Mouse (Mus musculus) hindbrain, postnatal 0 days (tissue): ENCODE measurements at regions not wholly inside any gene's neighbourhood (a gene's known extent, or its start where the extent isn't known, plus 50 kb on each side); places are given as distances from the start of the nearest gene placed in this dataset.

ENCODE experiments used
- ATAC-seq: fragments of 200-750 bp; cut with Nextera tagmentation; 2 replicates; pipeline ENCODE4 v1.8.0; 2017; ENCODE audit warnings: mild to moderate bottlenecking, moderate TSS enrichment, moderate library complexity
- DNase-seq: peaks from one replicate; pipeline ENCODE4 v3.0.0-alpha.2; 2015; ENCODE audit warnings: low spot score
- H3K27ac ChIP-seq: fragments of 300-500 bp; sonication (generic); 2 replicates; pipeline ENCODE4 v1.5.1; 2014; ENCODE audit warnings: mild to moderate bottlenecking
- H3K27me3 ChIP-seq: fragments of 300-500 bp; sonication (generic); 2 replicates; pipeline ENCODE4 v1.6.1; 2014; ENCODE audit warnings: low read length, mixed read lengths; ENCODE audit not compliant: insufficient read depth
- H3K36me3 ChIP-seq: fragments of 300-500 bp; sonication (generic); 2 replicates; pipeline ENCODE4 v1.6.1; 2014; ENCODE audit warnings: low read length, mixed read lengths; ENCODE audit not compliant: insufficient read depth
- H3K4me1 ChIP-seq: fragments of 300-500 bp; sonication (generic); 2 replicates; pipeline ENCODE4 v1.6.1; 2014; ENCODE audit warnings: antibody characterized with exemption, low read length, mixed read lengths; ENCODE audit not compliant: insufficient read depth
- H3K4me2 ChIP-seq: fragments of 300-500 bp; sonication (generic); 2 replicates; pipeline ENCODE4 v1.6.1; 2014; ENCODE audit warnings: low read depth, mild to moderate bottlenecking, low read length, moderate library complexity, mixed read lengths
- H3K4me3 ChIP-seq: fragments of 300-500 bp; sonication (generic); 2 replicates; pipeline ENCODE4 v1.5.1; 2014; ENCODE audit warnings: low read length
- H3K9ac ChIP-seq: fragments of 300-500 bp; sonication (generic); replicated peaks from 2 replicates; pipeline ENCODE4 v1.6.1; 2014; ENCODE audit warnings: mild to moderate bottlenecking, low read length, moderate library complexity, mixed read lengths
- H3K9me3 ChIP-seq: fragments of 300-500 bp; sonication (generic); 2 replicates; pipeline ENCODE4 v1.6.1; 2016; ENCODE audit warnings: low read length, mixed read lengths
- CTCF ChIP-seq: IDR thresholded peaks from 2 replicates; pipeline ENCODE4 v1.5.1; 2016; ENCODE audit warnings: antibody characterized with exemption, control low read depth, low read depth
- WGBS: fragments of 180-500 bp; shearing (Covaris S2); extraction: QIAGEN DNeasy Blood & Tissue Kit; methylation state at CpG from one replicate; pipeline ENCODE4 v1.1.7; 2014; 5-methylcytosine and 5-hydroxymethylcytosine counted together

DNA sequence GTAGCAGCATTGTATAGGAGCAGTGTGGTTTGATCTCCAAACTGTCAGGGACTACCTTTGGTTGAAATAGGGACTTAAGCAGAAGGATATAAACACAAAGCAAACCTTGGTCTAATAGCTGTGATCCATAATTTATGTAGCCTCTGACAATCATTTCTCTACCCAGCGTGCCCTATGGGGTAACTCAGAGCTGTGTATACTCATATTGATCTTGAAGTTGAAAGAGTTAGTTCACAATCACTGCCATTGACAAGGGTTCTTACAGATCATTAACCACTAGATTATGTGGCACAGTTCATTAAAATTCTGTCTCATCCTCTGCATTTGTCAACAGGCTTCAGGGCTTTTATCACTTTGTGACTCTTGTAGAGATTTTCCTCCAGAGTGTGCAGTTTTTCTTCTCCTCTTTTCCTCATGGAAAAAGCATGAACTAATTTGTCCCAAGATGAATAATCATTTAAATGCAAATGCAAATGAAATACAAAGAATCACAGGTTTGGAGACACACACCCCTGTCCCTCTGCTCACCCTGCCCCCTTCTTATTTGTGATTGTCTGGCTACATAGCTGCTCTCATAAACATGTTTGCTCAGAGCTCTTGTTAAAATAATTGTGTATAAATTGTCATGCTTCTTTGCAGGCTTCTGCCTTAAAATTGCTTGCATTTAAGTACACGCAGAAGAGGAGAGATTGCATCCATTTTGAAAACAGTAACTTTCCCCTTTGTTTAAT lies 280.3 kb downstream of the Pdzph1 start:
- Histone ChIP-seq H3K27me3 (no peaks in the 10 kb centered on the region), H3K4me1 (no peaks in the 10 kb centered on the region), H3K4me2 (no peak overlapping the region), H3K9ac (no peak overlapping the region), H3K4me3 (no peak overlapping the region), H3K9me3 (no peaks in the 10 kb centered on the region), H3K36me3 (no peaks in the 10 kb centered on the region), H3K27ac (no peak overlapping the region)
- DNase-seq (no peak), ATAC-seq (no peak)
- TF ChIP-seq CTCF: no peak
- WGBS: 67% methylated on average over 2 of the region's 2 CpGs

DNA sequence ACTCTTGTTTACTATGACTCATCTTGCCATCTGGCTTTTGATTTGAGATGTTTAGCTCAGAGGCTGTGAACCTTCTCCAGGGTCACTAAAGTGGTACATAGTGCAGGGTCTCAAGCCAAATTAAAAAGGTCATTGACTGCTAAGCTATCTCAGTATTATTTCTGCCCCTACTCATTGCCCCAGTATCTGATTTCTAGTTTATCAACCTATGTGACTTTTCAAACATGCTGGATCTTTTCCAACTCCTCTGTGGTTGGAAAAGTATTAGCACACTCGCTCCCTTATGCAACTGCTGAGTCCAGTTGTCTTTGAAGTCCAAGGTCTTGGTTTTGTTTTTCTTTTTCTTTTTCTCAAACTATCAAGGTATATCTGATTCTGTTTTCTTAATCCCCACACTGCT lies 301.0 kb downstream of the Pdzph1 start:
- no peak overlapping the region for H3K4me2 ChIP-seq
- no peak overlapping the region for H3K27ac ChIP-seq
- H3K9ac ChIP-seq: no peak overlapping the region
- no peaks in the 10 kb centered on the region for H3K27me3 ChIP-seq
- H3K36me3 ChIP-seq: no peaks in the 10 kb centered on the region
- no peak for TF ChIP-seq CTCF
- 95% methylated on average over 1 of the region's 1 CpGs for WGBS
- no peaks in the 10 kb centered on the region for H3K9me3 ChIP-seq
- DNase-seq: no peak
- no peak overlapping the region for H3K4me3 ChIP-seq
- H3K4me1 ChIP-seq: no peaks in the 10 kb centered on the region
- no peak for ATAC-seq

DNA sequence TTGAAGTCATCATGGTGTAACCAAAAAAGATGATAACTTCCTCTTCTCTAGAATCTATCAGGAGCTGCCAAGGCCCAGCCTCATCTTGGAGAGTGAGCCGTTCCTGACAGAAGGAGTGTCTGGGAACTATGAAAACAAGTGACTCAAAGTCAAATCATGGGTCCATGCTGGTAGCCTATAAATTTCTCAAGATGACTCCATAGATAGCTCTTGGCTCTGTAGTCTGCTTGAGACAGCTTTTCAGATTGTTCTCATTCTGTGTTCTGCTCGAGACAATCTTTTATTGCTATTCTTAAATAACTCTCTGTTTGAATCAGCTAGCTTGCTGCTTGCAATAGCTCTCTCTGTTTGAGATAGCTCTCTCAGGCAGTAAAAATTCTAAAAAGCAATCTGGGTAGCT lies 318.9 kb downstream of the Pdzph1 start:
- no peaks in the 10 kb centered on the region for H3K36me3 ChIP-seq
- no peak overlapping the region for H3K27ac ChIP-seq
- no peak overlapping the region for H3K9ac ChIP-seq
- H3K27me3 ChIP-seq: no peaks in the 10 kb centered on the region
- H3K4me2 ChIP-seq: no peak overlapping the region
- WGBS: 63% methylated on average over 2 of the region's 2 CpGs
- no peak overlapping the region for H3K4me3 ChIP-seq
- ATAC-seq (no peak), DNase-seq (no peak)
- no peaks in the 10 kb centered on the region for H3K9me3 ChIP-seq
- no peak for TF ChIP-seq CTCF
- no peaks in the 10 kb centered on the region for H3K4me1 ChIP-seq

DNA sequence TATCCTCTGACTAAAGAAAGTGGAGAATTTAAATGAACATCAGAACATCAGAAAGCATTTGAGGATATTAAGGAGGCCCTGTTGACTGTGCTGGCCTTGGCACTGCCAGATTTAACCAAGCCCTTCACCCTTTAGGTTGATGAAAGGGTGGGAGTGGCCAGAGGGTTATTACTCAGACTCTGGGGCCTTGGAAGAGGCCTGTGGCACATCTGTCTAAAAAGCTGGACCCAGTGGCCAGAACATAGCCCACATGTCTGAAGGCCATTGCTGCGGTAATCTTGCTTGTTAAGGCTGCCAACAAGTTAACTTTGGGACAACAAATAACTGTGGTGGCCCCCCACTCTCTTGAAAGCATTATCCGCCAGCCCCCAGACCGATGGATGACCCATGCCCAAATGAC lies 323.1 kb downstream of the Pdzph1 start:
- Histone ChIP-seq H3K36me3 (no peaks in the 10 kb centered on the region), H3K4me3 (no peak overlapping the region), H3K9ac (no peak overlapping the region), H3K27me3 (no peaks in the 10 kb centered on the region), H3K4me2 (no peak overlapping the region), H3K27ac (no peak overlapping the region), H3K4me1 (no peaks in the 10 kb centered on the region), H3K9me3 (no peaks in the 10 kb centered on the region)
- DNase-seq: no peak
- ATAC-seq: no peak
- whole genome bisulfite sequencing: 97% methylated on average over 3 of the region's 3 CpGs
- TF ChIP-seq CTCF: no peak

DNA sequence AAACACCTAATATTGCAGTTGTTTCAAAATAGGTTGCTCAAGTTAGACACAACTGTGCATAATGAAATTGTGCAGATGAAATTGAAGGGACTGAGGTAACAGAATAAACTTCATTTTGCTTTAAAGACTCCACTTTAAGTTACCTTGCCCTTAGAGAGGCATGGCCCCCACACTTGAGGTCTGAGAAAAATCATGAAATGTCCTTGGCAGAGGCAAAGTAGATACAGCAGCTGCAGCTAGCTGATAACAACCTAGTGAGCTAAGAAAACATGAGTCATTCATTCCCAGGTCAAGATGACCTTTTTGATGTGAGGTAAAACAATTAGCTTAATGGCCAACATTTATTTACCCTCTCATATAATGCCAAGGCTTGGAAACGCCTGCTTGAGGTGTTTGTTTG lies 347.4 kb downstream of the Pdzph1 start:
- DNase-seq (no peak), ATAC-seq (no peak)
- Histone ChIP-seq H3K9me3 (no peaks in the 10 kb centered on the region), H3K27ac (no peak overlapping the region), H3K9ac (no peak overlapping the region), H3K4me2 (no peak overlapping the region), H3K4me3 (no peak overlapping the region), H3K27me3 (no peaks in the 10 kb centered on the region), H3K4me1 (no peaks in the 10 kb centered on the region), H3K36me3 (no peaks in the 10 kb centered on the region)
- 60% methylated on average over 1 of the region's 1 CpGs for WGBS
- TF ChIP-seq CTCF: no peak

DNA sequence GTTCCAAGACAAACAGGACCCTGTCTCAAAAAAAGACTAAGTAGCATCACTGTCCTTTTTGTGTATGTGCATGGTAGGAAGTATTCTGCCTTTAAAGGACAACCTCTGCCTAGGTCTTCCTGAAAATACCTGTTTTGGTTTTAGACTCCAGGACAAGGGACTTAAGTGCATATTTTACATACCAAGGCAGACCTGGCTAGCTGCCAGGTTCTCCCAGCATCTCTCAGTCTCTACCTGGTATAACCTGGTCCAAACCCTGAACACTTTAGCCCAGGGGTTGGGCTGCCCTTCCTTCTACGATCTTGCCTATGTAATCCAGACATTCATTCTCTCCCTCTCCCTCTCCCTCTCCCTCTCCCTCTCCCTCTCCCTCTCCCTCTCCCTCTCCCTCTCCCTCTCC lies 348.9 kb downstream of the Pdzph1 start:
- Histone ChIP-seq H3K9me3 (no peaks in the 10 kb centered on the region), H3K9ac (no peak overlapping the region), H3K27me3 (no peaks in the 10 kb centered on the region), H3K36me3 (no peaks in the 10 kb centered on the region), H3K4me1 (no peaks in the 10 kb centered on the region), H3K4me3 (no peak overlapping the region), H3K4me2 (no peak overlapping the region), H3K27ac (no peak overlapping the region)
- ATAC-seq (no peak), DNase-seq (no peak)
- WGBS: 63% methylated on average over 1 of the region's 1 CpGs
- TF ChIP-seq CTCF: no peak

DNA sequence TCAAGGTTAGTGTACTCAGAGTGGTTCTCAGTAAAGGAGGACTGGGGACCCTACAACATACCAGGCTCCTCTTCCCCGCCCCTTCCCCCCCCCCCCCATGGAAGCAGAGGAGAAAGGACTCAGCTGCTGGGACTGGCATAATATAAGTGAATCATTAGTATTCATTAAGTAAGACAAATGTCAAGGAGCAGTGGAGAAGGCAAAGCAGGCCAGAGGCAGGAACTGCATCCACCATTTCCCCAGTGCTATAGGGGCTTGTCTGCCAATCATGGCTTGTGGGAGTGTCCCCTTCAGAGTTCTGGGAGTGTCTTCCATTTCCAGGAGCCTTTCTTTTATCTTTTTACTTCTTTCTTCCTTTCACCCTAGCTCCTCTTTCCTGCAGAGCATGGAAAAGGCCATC lies 392.3 kb downstream of the Pdzph1 start:
- H3K4me1 ChIP-seq: no peaks in the 10 kb centered on the region
- ATAC-seq: no peak
- no peak overlapping the region for H3K27ac ChIP-seq
- WGBS: 78% methylated on average over 1 of the region's 1 CpGs
- no peak overlapping the region for H3K9ac ChIP-seq
- TF ChIP-seq CTCF: no peak
- DNase-seq: no peak
- H3K4me3 ChIP-seq: no peak overlapping the region
- H3K36me3 ChIP-seq: no peaks in the 10 kb centered on the region
- no peaks in the 10 kb centered on the region for H3K27me3 ChIP-seq
- H3K9me3 ChIP-seq: no peaks in the 10 kb centered on the region
- H3K4me2 ChIP-seq: no peak overlapping the region
